Mouse (Mus musculus): ENCODE results near the gene Rad51d. TPM values are rescaled to one million over a fixed set of nuclear protein-coding genes. Genes with fewer than 3 reads are reported as not detected.
"Not testable (repeated sequence)": the region's sequence is repeated elsewhere in the genome, so short reads cannot be mapped to it uniquely, and the experiment has no call there.

The Rad51d gene
- total RNA-seq (2017), result 15.7 and 16.0 TPM in 2 replicates

DNA sequence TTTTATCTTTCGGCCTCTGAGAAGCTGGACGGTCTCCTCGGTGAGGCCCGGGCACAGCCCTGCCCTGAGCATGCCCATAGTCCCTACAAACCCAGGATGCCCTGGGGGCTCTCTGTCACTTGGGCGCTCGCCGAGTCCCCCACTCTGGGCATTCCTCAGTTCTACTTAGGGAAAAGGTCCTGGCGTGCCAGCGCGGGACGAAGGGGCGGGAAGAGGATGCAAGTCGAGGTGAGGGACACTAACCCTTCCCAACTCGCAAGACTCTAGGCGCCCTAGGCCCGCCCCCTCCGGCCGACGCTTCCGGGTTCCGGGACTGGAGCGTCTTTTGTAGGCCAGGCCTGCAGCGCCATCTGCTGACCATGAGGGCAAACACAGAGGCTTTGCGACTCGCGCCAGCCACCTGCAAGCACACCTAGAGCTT is at the start of gene Rad51d:
Gene Rad51d, minus strand, starts transcription at position 273 of the 421 bp plus-strand sequence.
- peak; percentile 95 for ATAC-seq (replicated peaks; ENCODE audit: low read depth, poor library complexity, severe bottlenecking)

GRCm38 (mm10) chr11:82933186-82933585 is 42.8 kb upstream of the Rad51d start:
- ATAC-seq (replicated peaks; ENCODE audit: low read depth, poor library complexity, severe bottlenecking), result no peak

- ATAC-seq (replicated peaks; ENCODE audit: low read depth, poor library complexity, severe bottlenecking), result not testable (repeated sequence)
Measured at GRCm38 (mm10) chr11:82931671-82932450, 41.4 kb upstream of the Rad51d start.

- not testable (repeated sequence) for ATAC-seq (replicated peaks; ENCODE audit: low read depth, poor library complexity, severe bottlenecking)
Measured at GRCm38 (mm10) chr11:82931161-82931560, 40.7 kb upstream of the Rad51d start.

DNA sequence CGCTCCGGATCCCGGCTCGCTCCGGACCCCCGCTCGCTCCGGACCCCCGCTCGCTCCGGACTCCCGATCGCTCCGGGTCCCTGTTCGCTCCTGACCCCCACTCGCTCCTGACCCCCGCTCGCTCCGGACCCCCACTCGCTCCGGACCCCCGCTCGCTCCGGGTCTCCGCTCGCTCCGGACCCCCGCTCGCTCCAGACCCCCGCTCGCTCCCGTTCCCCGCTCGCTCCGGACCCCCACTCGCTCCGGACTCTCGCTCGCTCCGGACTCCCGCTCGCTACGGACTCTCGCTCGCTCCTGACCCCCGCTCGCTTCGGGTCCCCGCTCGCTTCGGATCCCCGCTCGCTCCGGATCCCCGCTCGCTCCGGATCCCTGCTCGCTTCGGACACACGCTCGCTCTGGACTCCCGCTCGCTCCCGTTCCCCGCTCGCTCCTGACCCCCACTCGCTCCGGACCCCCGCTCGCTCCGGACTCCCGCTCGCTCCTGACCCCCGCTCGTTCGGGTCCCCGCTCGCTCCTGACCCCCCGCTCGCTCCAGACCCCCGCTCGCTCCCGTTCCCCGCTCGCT is 40.1 kb upstream of the Rad51d start:
- not testable (repeated sequence) for ATAC-seq (replicated peaks; ENCODE audit: low read depth, poor library complexity, severe bottlenecking)

GRCm38 (mm10) chr11:82929633-82929950 is 39.2 kb upstream of the Rad51d start:
- ATAC-seq (replicated peaks; ENCODE audit: low read depth, poor library complexity, severe bottlenecking), result 0 out of 2 replicates have a peak, but pooled peaks have one; percentile 31

- peak; percentile 37; the same call in 1 of the 2 replicates for ATAC-seq (replicated peaks; ENCODE audit: low read depth, poor library complexity, severe bottlenecking)
Measured at GRCm38 (mm10) chr11:82928897-82929632, 38.7 kb upstream of the Rad51d start.

DNA sequence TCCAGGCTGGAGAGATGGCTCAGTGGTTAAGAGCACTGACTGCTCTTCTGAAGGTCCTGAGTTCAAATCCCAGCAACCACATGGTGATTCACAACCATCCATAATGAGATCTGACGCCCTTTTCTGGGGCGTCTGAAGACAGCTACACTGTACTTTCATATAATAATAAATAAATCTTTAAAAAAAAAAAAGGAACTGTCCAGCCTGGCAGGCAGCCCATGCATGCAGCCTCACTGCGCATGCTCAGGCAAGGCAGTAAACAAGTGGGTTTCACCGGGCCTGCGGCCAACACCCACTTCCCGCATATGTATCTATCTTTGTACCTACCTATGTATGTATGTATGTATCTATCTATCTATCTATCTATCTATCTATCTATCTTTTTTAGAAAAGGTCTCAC is 33.5 kb upstream of the Rad51d start:
- not testable (repeated sequence) for ATAC-seq (replicated peaks; ENCODE audit: low read depth, poor library complexity, severe bottlenecking)

DNA sequence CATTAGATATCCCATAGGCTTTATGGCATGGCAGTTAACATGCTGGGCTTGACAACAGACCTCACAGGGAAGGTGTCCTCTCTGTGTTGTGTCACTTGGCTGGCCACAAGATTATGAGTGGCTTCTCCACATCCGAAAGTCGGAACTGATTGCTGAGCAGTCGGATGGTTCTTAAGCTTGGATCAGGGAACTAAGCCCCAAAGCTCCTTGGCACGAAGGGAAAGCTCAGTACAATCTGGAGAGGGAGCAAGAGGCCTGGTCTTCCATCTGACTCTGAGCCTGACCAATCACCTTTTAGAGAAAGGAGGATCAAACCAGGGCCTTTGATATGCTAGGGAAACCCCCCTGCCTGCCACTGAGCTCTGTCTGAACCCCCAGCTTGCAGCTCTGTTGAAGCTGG is 31.3 kb upstream of the Rad51d start:
- ATAC-seq (replicated peaks; ENCODE audit: low read depth, poor library complexity, severe bottlenecking), result no peak

DNA sequence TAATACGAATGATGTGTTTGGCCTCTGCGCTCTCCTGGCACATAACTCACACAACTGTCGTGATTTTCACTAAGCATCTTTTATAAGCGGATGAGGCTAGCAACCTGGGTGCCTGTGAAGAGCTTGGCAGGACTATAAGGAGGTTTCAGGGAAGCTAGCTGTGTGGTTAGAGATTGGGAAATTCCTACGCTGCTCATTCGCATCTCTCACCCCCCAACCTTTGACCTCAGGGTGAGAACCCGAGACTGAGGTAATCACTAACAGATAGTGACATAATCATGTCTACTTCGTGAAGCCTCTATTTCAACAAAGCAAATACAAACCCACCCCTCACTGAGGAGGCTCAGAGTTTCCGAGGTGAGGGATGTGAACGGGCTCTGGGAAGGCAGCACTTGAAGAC is 30.4 kb upstream of the Rad51d start:
- no peak for ATAC-seq (replicated peaks; ENCODE audit: low read depth, poor library complexity, severe bottlenecking)

DNA sequence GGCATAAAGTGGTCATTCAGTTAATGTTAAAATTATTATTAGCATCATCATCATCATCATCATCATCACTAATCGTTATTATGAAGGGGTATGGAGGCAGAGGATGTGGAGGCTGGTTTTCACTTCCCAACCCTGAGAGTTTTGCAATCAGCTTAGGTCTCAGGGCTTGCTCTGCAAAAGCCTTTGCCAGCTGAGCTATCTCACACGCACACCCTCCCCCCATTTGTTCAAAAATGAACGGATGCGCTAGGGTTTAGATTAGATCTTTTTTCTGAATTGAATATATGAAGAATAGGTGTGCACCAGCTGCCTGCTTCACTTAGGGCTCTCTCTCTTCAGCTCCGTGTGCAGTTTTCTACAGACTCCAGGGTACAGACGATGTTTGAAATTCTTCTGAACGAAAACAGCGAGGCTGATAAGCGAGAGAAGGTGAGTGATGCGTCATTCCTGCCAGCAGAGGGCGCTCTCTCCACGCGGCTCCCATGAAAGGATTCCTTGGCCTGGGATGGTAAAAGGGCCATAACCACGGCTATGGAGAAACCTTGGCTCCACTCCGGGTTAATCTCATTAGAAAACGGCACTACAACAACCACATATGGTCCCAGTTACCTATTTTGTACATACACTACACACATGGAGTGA is 24.4 kb upstream of the Rad51d start:
- ATAC-seq (replicated peaks; ENCODE audit: low read depth, poor library complexity, severe bottlenecking), result peak; percentile 87

DNA sequence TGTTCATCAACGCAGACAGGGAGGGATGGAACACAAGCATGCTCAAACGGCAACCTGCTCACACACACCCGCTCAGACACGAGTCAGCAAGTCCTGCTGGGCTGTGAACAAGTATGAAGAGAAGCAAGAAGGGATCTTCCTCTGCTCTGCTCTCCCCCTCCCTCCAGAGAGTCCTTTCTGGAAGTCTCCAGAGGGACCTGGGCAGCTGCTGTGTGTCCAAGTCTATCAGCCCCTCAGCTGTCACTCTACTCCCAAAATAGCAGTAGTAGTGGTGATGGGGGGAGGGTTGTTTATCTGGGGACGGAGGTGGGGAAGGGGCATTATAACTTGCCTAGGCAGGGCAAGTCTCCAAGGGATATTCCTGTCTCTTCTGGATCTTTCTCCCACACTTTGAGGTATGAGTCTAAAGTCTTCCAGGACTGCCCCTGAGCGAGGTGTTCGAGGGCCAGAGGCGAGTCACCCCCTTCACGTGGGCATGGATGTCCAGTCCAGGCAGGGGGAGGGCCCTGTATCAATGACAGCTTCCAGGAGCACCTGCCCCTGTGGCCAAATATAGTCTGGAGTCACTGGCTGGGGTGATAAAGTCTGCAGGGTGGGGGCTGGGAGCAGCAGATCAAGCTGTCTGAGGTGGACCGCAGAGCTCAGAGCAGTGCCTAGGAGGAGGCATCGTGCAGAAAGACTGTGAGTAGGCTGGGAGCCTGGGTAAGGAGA is 20.4 kb upstream of the Rad51d start:
- ATAC-seq (replicated peaks; ENCODE audit: low read depth, poor library complexity, severe bottlenecking), result no peak

- no peak for ATAC-seq (replicated peaks; ENCODE audit: low read depth, poor library complexity, severe bottlenecking)
Measured at GRCm38 (mm10) chr11:82910250-82910649, 19.8 kb upstream of the Rad51d start, which contains the start of gene Unc45b. Gene Unc45b, plus strand, starts transcription at chr11:82910550.

GRCm38 (mm10) chr11:82908608-82908989 is 18.2 kb upstream of the Rad51d start:
- no peak for ATAC-seq (replicated peaks; ENCODE audit: low read depth, poor library complexity, severe bottlenecking)

- peak; percentile 95 for ATAC-seq (replicated peaks; ENCODE audit: low read depth, poor library complexity, severe bottlenecking)
Measured at GRCm38 (mm10) chr11:82907651-82908607, 17.5 kb upstream of the Rad51d start, which contains the start of gene Nle1. Gene Nle1, minus strand, starts transcription at chr11:82908411.

DNA sequence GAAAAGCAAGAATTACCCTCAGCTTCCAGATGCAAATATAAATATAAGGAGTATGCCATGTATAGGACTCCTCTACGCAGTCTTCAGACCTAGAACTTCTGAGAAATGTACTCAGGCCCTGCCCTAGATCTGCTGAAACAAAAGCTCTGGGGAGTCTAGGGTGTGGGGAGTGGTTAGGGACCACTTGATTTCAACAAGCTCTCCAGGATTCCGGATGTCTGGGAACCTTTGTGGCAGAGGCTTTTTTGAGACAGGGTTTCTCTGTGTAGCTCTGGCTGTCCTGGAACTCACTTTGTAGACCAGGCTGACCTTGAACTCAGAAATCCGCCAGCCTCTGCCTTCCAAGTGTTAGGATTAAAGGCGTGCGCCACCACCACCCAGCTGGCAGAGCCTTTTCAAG is 15.4 kb upstream of the Rad51d start:
- no peak for ATAC-seq (replicated peaks; ENCODE audit: low read depth, poor library complexity, severe bottlenecking)

DNA sequence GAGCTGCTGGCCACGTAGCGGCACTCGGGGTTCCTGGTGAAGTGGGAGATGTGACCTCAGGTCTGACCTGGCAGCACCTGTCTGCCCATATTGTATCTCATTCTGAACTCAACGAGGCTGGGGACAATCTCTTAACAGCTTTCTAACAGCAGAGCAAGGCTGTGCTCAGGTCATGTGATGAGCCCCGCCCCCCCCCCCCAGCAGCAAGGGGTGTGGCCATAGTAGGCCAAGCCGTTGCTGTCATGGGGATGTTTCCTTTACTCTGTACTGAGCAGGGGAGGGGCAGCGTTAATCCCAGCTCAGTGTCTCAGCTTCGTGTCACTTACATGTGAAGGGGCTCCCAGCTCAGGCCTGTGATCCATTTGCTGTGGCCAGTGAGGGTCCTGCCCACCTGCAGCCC is 14.5 kb upstream of the Rad51d start:
- no peak for ATAC-seq (replicated peaks; ENCODE audit: low read depth, poor library complexity, severe bottlenecking)

GRCm38 (mm10) chr11:82901606-82902310 is 11.3 kb upstream of the Rad51d start:
- no peak for ATAC-seq (replicated peaks; ENCODE audit: low read depth, poor library complexity, severe bottlenecking)
